Mouse (Mus musculus): Measurements from ENCODE around the gene Wwtr1. TPM values are rescaled to one million over a fixed set of nuclear protein-coding genes. Genes with fewer than 3 reads are reported as not detected.

Gene Wwtr1
- polyA plus RNA-seq, 1 experiment from 2014 or later = 10.4 TPM

GRCm38 (mm10) chr3:57540474-57540873, 35.2 kb downstream of the Wwtr1 start:
- ATAC-seq (replicated peaks; ENCODE audit: insufficient number of reproducible peaks, low FRiP score, low TSS enrichment, low read depth) = no peak
- no peak overlapping the region for H3K4me3 ChIP-seq (ENCODE audit: low read depth, low read length)
- no peak overlapping the region for H3K4me2 ChIP-seq (ENCODE audit: low read depth, low read length)
- H3K9me3 ChIP-seq (replicated peaks; ENCODE audit: control insufficient read depth, low read length) = no peaks in the 10 kb centered on the region
- H3K9ac ChIP-seq (replicated peaks; ENCODE audit: low read length) = no peak overlapping the region
- WGBS = 68% methylated on average over 2 of the region's 2 CpGs
- no peaks in the 10 kb centered on the region for H3K27me3 ChIP-seq (ENCODE audit: control insufficient read depth, insufficient read depth, low read length)
- H3K27ac ChIP-seq (replicated peaks; ENCODE audit: low read depth, low read length) = no peak overlapping the region
- no peak for DNase-seq (ENCODE audit: low spot score)
- H3K4me1 ChIP-seq (ENCODE audit: control insufficient read depth, insufficient read depth, low read length) = 0 out of 2 replicates have a peak, but pooled peaks cover 2% of the 10 kb centered on the region
- H3K36me3 ChIP-seq (replicated peaks; ENCODE audit: control insufficient read depth, insufficient read depth, low read depth, low read length) = no peaks in the 10 kb centered on the region

- DNase-seq (ENCODE audit: low spot score) (peak; percentile 40), ATAC-seq (replicated peaks; ENCODE audit: insufficient number of reproducible peaks, low FRiP score, low TSS enrichment, low read depth) (0 out of 2 replicates have a peak, but pooled peaks have one; percentile 59)
- no peak overlapping the region for H3K4me2 ChIP-seq (ENCODE audit: low read depth, low read length)
- 0 out of 2 replicates have a peak, but pooled peaks cover 2% of the 10 kb centered on the region for H3K4me1 ChIP-seq (ENCODE audit: control insufficient read depth, insufficient read depth, low read length)
- no peaks in the 10 kb centered on the region for H3K9me3 ChIP-seq (replicated peaks; ENCODE audit: control insufficient read depth, low read length)
- H3K27me3 ChIP-seq (ENCODE audit: control insufficient read depth, insufficient read depth, low read length) = no peaks in the 10 kb centered on the region
- H3K27ac ChIP-seq (replicated peaks; ENCODE audit: low read depth, low read length) = no peak overlapping the region
- 53% methylated on average over 13 of the region's 13 CpGs for WGBS
- H3K36me3 ChIP-seq (replicated peaks; ENCODE audit: control insufficient read depth, insufficient read depth, low read depth, low read length) = no peaks in the 10 kb centered on the region
- H3K4me3 ChIP-seq (ENCODE audit: low read depth, low read length) = no peak overlapping the region
- H3K9ac ChIP-seq (replicated peaks; ENCODE audit: low read length) = no peak overlapping the region
Measured at GRCm38 (mm10) chr3:57535483-57536185, 40.1 kb downstream of the Wwtr1 start.

GRCm38 (mm10) chr3:57534450-57534849, 41.3 kb downstream of the Wwtr1 start:
- no peak for ATAC-seq (replicated peaks; ENCODE audit: insufficient number of reproducible peaks, low FRiP score, low TSS enrichment, low read depth)
- H3K4me3 ChIP-seq (ENCODE audit: low read depth, low read length) = no peak overlapping the region
- H3K9me3 ChIP-seq (replicated peaks; ENCODE audit: control insufficient read depth, low read length) = no peaks in the 10 kb centered on the region
- H3K4me2 ChIP-seq (ENCODE audit: low read depth, low read length) = no peak overlapping the region
- 0 out of 2 replicates have a peak, but pooled peaks cover 2% of the 10 kb centered on the region for H3K4me1 ChIP-seq (ENCODE audit: control insufficient read depth, insufficient read depth, low read length)
- no peak for DNase-seq (ENCODE audit: low spot score)
- no peak overlapping the region for H3K9ac ChIP-seq (replicated peaks; ENCODE audit: low read length)
- no peaks in the 10 kb centered on the region for H3K27me3 ChIP-seq (ENCODE audit: control insufficient read depth, insufficient read depth, low read length)
- no peak overlapping the region for H3K27ac ChIP-seq (replicated peaks; ENCODE audit: low read depth, low read length)
- no peaks in the 10 kb centered on the region for H3K36me3 ChIP-seq (replicated peaks; ENCODE audit: control insufficient read depth, insufficient read depth, low read depth, low read length)
- 75% methylated on average over 6 of the region's 6 CpGs for WGBS

- Histone ChIP-seq H3K9ac (replicated peaks; ENCODE audit: low read length) (no peak overlapping the region), H3K4me1 (ENCODE audit: control insufficient read depth, insufficient read depth, low read length) (0 out of 2 replicates have a peak, but pooled peaks cover 2% of the 10 kb centered on the region), H3K27ac (replicated peaks; ENCODE audit: low read depth, low read length) (no peak overlapping the region), H3K27me3 (ENCODE audit: control insufficient read depth, insufficient read depth, low read length) (no peaks in the 10 kb centered on the region), H3K4me2 (ENCODE audit: low read depth, low read length) (no peak overlapping the region), H3K9me3 (replicated peaks; ENCODE audit: control insufficient read depth, low read length) (no peaks in the 10 kb centered on the region), H3K4me3 (ENCODE audit: low read depth, low read length) (no peak overlapping the region), H3K36me3 (replicated peaks; ENCODE audit: control insufficient read depth, insufficient read depth, low read depth, low read length) (no peaks in the 10 kb centered on the region)
- no peak for DNase-seq (ENCODE audit: low spot score)
- 92% methylated on average over 9 of the region's 9 CpGs for WGBS
- no peak for ATAC-seq (replicated peaks; ENCODE audit: insufficient number of reproducible peaks, low FRiP score, low TSS enrichment, low read depth)
Measured at GRCm38 (mm10) chr3:57533876-57534275, 41.8 kb downstream of the Wwtr1 start.

- ATAC-seq (replicated peaks; ENCODE audit: insufficient number of reproducible peaks, low FRiP score, low TSS enrichment, low read depth) = no peak
- WGBS = 87% methylated on average over 9 of the region's 9 CpGs
Measured at GRCm38 (mm10) chr3:57532991-57533725, 42.6 kb downstream of the Wwtr1 start.

DNA sequence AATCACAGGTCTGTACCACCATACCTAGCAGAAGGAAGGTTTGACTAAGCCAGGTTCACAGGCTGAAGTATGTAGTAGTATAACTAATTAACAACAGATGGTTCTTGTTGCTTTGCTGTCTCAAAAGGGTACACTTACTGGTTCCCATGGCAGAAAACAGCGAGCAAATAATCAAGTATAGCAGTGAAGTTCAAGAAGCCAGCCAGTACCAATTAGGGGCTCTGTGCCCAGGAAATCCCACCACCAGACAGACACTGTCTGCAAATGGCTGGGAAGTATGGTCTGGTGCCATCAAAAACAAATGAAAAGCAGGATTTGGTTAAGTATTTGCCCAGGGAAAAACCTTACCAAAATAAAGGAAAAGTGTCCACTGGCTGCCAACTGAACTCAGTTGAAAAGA, 44.9 kb downstream of the Wwtr1 start:
- no peaks in the 10 kb centered on the region for H3K9me3 ChIP-seq (replicated peaks; ENCODE audit: control insufficient read depth, low read length)
- H3K4me2 ChIP-seq (ENCODE audit: low read depth, low read length) = no peak overlapping the region
- H3K4me3 ChIP-seq (ENCODE audit: low read depth, low read length) = no peak overlapping the region
- no peak overlapping the region for H3K9ac ChIP-seq (replicated peaks; ENCODE audit: low read length)
- no peaks in the 10 kb centered on the region for H3K36me3 ChIP-seq (replicated peaks; ENCODE audit: control insufficient read depth, insufficient read depth, low read depth, low read length)
- ATAC-seq (replicated peaks; ENCODE audit: insufficient number of reproducible peaks, low FRiP score, low TSS enrichment, low read depth) (no peak), DNase-seq (ENCODE audit: low spot score) (peak; percentile 30)
- H3K4me1 ChIP-seq (ENCODE audit: control insufficient read depth, insufficient read depth, low read length) = 0 out of 2 replicates have a peak, but pooled peaks cover under 1% of the 10 kb centered on the region
- no peaks in the 10 kb centered on the region for H3K27me3 ChIP-seq (ENCODE audit: control insufficient read depth, insufficient read depth, low read length)
- H3K27ac ChIP-seq (replicated peaks; ENCODE audit: low read depth, low read length) = no peak overlapping the region
- 22% methylated on average over 1 of the region's 1 CpGs for WGBS

More at GRCm38 (mm10) chr3:57532991-57533725, 42.6 kb downstream of the Wwtr1 start:
- H3K9me3 ChIP-seq (replicated peaks; ENCODE audit: control insufficient read depth, low read length) = no peaks in the 10 kb centered on the region
- DNase-seq (ENCODE audit: low spot score) = no peak
- no peak overlapping the region for H3K27ac ChIP-seq (replicated peaks; ENCODE audit: low read depth, low read length)
- no peaks in the 10 kb centered on the region for H3K36me3 ChIP-seq (replicated peaks; ENCODE audit: control insufficient read depth, insufficient read depth, low read depth, low read length)
- no peak overlapping the region for H3K4me3 ChIP-seq (ENCODE audit: low read depth, low read length)
- 0 out of 2 replicates have a peak, but pooled peaks cover 2% of the 10 kb centered on the region for H3K4me1 ChIP-seq (ENCODE audit: control insufficient read depth, insufficient read depth, low read length)
- H3K4me2 ChIP-seq (ENCODE audit: low read depth, low read length) = no peak overlapping the region
- no peak overlapping the region for H3K9ac ChIP-seq (replicated peaks; ENCODE audit: low read length)
- H3K27me3 ChIP-seq (ENCODE audit: control insufficient read depth, insufficient read depth, low read length) = no peaks in the 10 kb centered on the region

DNA sequence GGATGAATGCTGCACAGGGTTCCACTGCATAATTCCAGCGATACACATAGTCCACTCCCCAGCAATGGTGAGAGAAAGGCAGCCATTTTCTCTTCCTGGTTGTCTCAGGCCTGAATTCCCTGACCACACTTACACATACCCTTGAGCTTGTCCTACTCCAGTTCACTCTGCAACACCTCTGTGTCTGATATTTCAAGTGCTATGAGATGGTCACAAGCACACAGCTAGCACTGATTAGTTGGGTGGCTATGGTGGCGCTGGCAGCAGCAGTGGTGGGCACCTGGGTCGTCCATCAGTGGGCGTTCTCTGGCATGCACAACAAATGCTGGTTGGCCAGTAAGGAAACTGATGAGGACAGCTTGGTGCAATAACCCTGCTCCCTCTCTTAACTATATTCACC, 45.5 kb downstream of the Wwtr1 start:
- DNase-seq (ENCODE audit: low spot score) (no peak), ATAC-seq (replicated peaks; ENCODE audit: insufficient number of reproducible peaks, low FRiP score, low TSS enrichment, low read depth) (no peak)
- Histone ChIP-seq H3K4me1 (ENCODE audit: control insufficient read depth, insufficient read depth, low read length) (no peaks in the 10 kb centered on the region), H3K27ac (replicated peaks; ENCODE audit: low read depth, low read length) (no peak overlapping the region), H3K9me3 (replicated peaks; ENCODE audit: control insufficient read depth, low read length) (no peaks in the 10 kb centered on the region), H3K27me3 (ENCODE audit: control insufficient read depth, insufficient read depth, low read length) (no peaks in the 10 kb centered on the region), H3K4me3 (ENCODE audit: low read depth, low read length) (no peak overlapping the region), H3K9ac (replicated peaks; ENCODE audit: low read length) (no peak overlapping the region), H3K36me3 (replicated peaks; ENCODE audit: control insufficient read depth, insufficient read depth, low read depth, low read length) (no peaks in the 10 kb centered on the region), H3K4me2 (ENCODE audit: low read depth, low read length) (no peak overlapping the region)
- WGBS = 93% methylated on average over 4 of the region's 4 CpGs

- H3K4me2 ChIP-seq (ENCODE audit: low read depth, low read length) = no peak overlapping the region
- ATAC-seq (replicated peaks; ENCODE audit: insufficient number of reproducible peaks, low FRiP score, low TSS enrichment, low read depth) = no peak
- no peaks in the 10 kb centered on the region for H3K9me3 ChIP-seq (replicated peaks; ENCODE audit: control insufficient read depth, low read length)
- no peaks in the 10 kb centered on the region for H3K36me3 ChIP-seq (replicated peaks; ENCODE audit: control insufficient read depth, insufficient read depth, low read depth, low read length)
- no peaks in the 10 kb centered on the region for H3K27me3 ChIP-seq (ENCODE audit: control insufficient read depth, insufficient read depth, low read length)
- no peaks in the 10 kb centered on the region for H3K4me1 ChIP-seq (ENCODE audit: control insufficient read depth, insufficient read depth, low read length)
- no peak overlapping the region for H3K27ac ChIP-seq (replicated peaks; ENCODE audit: low read depth, low read length)
- no peak overlapping the region for H3K4me3 ChIP-seq (ENCODE audit: low read depth, low read length)
- H3K9ac ChIP-seq (replicated peaks; ENCODE audit: low read length) = no peak overlapping the region
- no peak for DNase-seq (ENCODE audit: low spot score)
Measured at GRCm38 (mm10) chr3:57527154-57527553, 48.6 kb downstream of the Wwtr1 start.
